Mouse (Mus musculus): Measurements from ENCODE around the gene Bicdl2. TPM values are rescaled to one million over a fixed set of nuclear protein-coding genes. Genes with fewer than 3 reads are reported as not detected.

The Bicdl2 gene
- polyA plus RNA-seq, 1 experiment from 2014 or later = 0.45 TPM

- Histone ChIP-seq H3K4me2 (ENCODE audit: low read depth, low read length) (no peak overlapping the region), H3K4me1 (ENCODE audit: control insufficient read depth, insufficient read depth, low read length) (peaks cover 5% of the 10 kb centered on the region; the same call in 1 of the 2 replicates), H3K4me3 (ENCODE audit: low read length) (no peak overlapping the region), H3K9ac (ENCODE audit: low read length) (no peak overlapping the region), H3K27ac (ENCODE audit: low read length) (no peak overlapping the region), H3K27me3 (ENCODE audit: control insufficient read depth, insufficient read depth, low read length) (peaks cover 21% of the 10 kb centered on the region), H3K9me3 (replicated peaks; ENCODE audit: control insufficient read depth, low read length) (no peaks in the 10 kb centered on the region), H3K36me3 (ENCODE audit: control insufficient read depth, insufficient read depth) (no peaks in the 10 kb centered on the region)
- WGBS = 33% methylated on average over 1 of the region's 1 CpGs
- ATAC-seq (replicated peaks; ENCODE audit: extremely low read depth, insufficient read depth, low FRiP score) = no peak
Measured at GRCm38 (mm10) chr17:23694491-23694890, 34.2 kb downstream of the Bicdl2 start.

GRCm38 (mm10) chr17:23695801-23696200 lies 35.5 kb downstream of the Bicdl2 start:
- H3K27ac ChIP-seq (ENCODE audit: low read length) = no peak overlapping the region
- no peak for ATAC-seq (replicated peaks; ENCODE audit: extremely low read depth, insufficient read depth, low FRiP score)

GRCm38 (mm10) chr17:23699131-23700077 lies 39.1 kb downstream of the Bicdl2 start:
- Histone ChIP-seq H3K27ac (ENCODE audit: low read length) (no peak overlapping the region), H3K4me3 (ENCODE audit: low read length) (peak overlapping the region; percentile 70), H3K27me3 (ENCODE audit: control insufficient read depth, insufficient read depth, low read length) (peaks cover 25% of the 10 kb centered on the region), H3K9ac (ENCODE audit: low read length) (peak overlapping the region; percentile 72), H3K36me3 (ENCODE audit: control insufficient read depth, insufficient read depth) (no peaks in the 10 kb centered on the region), H3K9me3 (replicated peaks; ENCODE audit: control insufficient read depth, low read length) (no peaks in the 10 kb centered on the region), H3K4me2 (ENCODE audit: low read depth, low read length) (peak overlapping the region; percentile 100), H3K4me1 (ENCODE audit: control insufficient read depth, insufficient read depth, low read length) (peaks cover 8% of the 10 kb centered on the region; the same call in 1 of the 2 replicates)
- 0 out of 2 replicates have a peak, but pooled peaks have one; percentile 4 for ATAC-seq (replicated peaks; ENCODE audit: extremely low read depth, insufficient read depth, low FRiP score)
- under 1% methylated on average over 77 of the region's 101 CpGs for WGBS

More at GRCm38 (mm10) chr17:23695801-23696200, 35.5 kb downstream of the Bicdl2 start:
- no peaks in the 10 kb centered on the region for H3K9me3 ChIP-seq (replicated peaks; ENCODE audit: control insufficient read depth, low read length)
- peaks cover 23% of the 10 kb centered on the region for H3K27me3 ChIP-seq (ENCODE audit: control insufficient read depth, insufficient read depth, low read length)
- 28% methylated on average over 3 of the region's 3 CpGs for WGBS
- no peak overlapping the region for H3K9ac ChIP-seq (ENCODE audit: low read length)
- no peak overlapping the region for H3K4me2 ChIP-seq (ENCODE audit: low read depth, low read length)
- H3K4me1 ChIP-seq (ENCODE audit: control insufficient read depth, insufficient read depth, low read length) = peaks cover 8% of the 10 kb centered on the region; the same call in 1 of the 2 replicates
- H3K36me3 ChIP-seq (ENCODE audit: control insufficient read depth, insufficient read depth) = no peaks in the 10 kb centered on the region
- no peak overlapping the region for H3K4me3 ChIP-seq (ENCODE audit: low read length)

- H3K4me1 ChIP-seq (ENCODE audit: control insufficient read depth, insufficient read depth, low read length) = peaks cover 8% of the 10 kb centered on the region; the same call in 1 of the 2 replicates
- WGBS = 1% methylated on average over 28 of the region's 28 CpGs
- H3K27ac ChIP-seq (ENCODE audit: low read length) = no peak overlapping the region
- peak overlapping the region; percentile 70 for H3K4me3 ChIP-seq (ENCODE audit: low read length)
- H3K36me3 ChIP-seq (ENCODE audit: control insufficient read depth, insufficient read depth) = no peaks in the 10 kb centered on the region
- H3K9me3 ChIP-seq (replicated peaks; ENCODE audit: control insufficient read depth, low read length) = no peaks in the 10 kb centered on the region
- peak; percentile 97 for ATAC-seq (replicated peaks; ENCODE audit: extremely low read depth, insufficient read depth, low FRiP score)
- H3K9ac ChIP-seq (ENCODE audit: low read length) = peak overlapping the region; percentile 72
- H3K4me2 ChIP-seq (ENCODE audit: low read depth, low read length) = peak overlapping the region; percentile 100
- peaks cover 28% of the 10 kb centered on the region for H3K27me3 ChIP-seq (ENCODE audit: control insufficient read depth, insufficient read depth, low read length)
Measured at GRCm38 (mm10) chr17:23700079-23700478, 39.8 kb downstream of the Bicdl2 start.

- H3K9me3 ChIP-seq (replicated peaks; ENCODE audit: control insufficient read depth, low read length) = no peaks in the 10 kb centered on the region
- WGBS = 76% methylated on average over 9 of the region's 9 CpGs
- H3K9ac ChIP-seq (ENCODE audit: low read length) = no peak overlapping the region
- no peak overlapping the region for H3K27ac ChIP-seq (ENCODE audit: low read length)
- peaks cover 25% of the 10 kb centered on the region for H3K27me3 ChIP-seq (ENCODE audit: control insufficient read depth, insufficient read depth, low read length)
- no peaks in the 10 kb centered on the region for H3K36me3 ChIP-seq (ENCODE audit: control insufficient read depth, insufficient read depth)
- no peak for ATAC-seq (replicated peaks; ENCODE audit: extremely low read depth, insufficient read depth, low FRiP score)
- H3K4me2 ChIP-seq (ENCODE audit: low read depth, low read length) = no peak overlapping the region
- H3K4me3 ChIP-seq (ENCODE audit: low read length) = no peak overlapping the region
- H3K4me1 ChIP-seq (ENCODE audit: control insufficient read depth, insufficient read depth, low read length) = peaks cover 8% of the 10 kb centered on the region; the same call in 1 of the 2 replicates
Measured at GRCm38 (mm10) chr17:23703301-23703700, 43.0 kb downstream of the Bicdl2 start.

- Histone ChIP-seq H3K9ac (ENCODE audit: low read length) (no peak overlapping the region), H3K4me3 (ENCODE audit: low read length) (no peak overlapping the region), H3K27ac (ENCODE audit: low read length) (no peak overlapping the region), H3K9me3 (replicated peaks; ENCODE audit: control insufficient read depth, low read length) (no peaks in the 10 kb centered on the region), H3K4me1 (ENCODE audit: control insufficient read depth, insufficient read depth, low read length) (0 out of 2 replicates have a peak, but pooled peaks cover 3% of the 10 kb centered on the region), H3K4me2 (ENCODE audit: low read depth, low read length) (no peak overlapping the region), H3K27me3 (ENCODE audit: control insufficient read depth, insufficient read depth, low read length) (peaks cover 16% of the 10 kb centered on the region), H3K36me3 (ENCODE audit: control insufficient read depth, insufficient read depth) (no peaks in the 10 kb centered on the region)
- ATAC-seq (replicated peaks; ENCODE audit: extremely low read depth, insufficient read depth, low FRiP score) = no peak
- 53% methylated on average over 7 of the region's 7 CpGs for WGBS
Measured at GRCm38 (mm10) chr17:23704741-23705140, 44.4 kb downstream of the Bicdl2 start.

GRCm38 (mm10) chr17:23705525-23706104 lies 45.3 kb downstream of the Bicdl2 start:
- no peak for ATAC-seq (replicated peaks; ENCODE audit: extremely low read depth, insufficient read depth, low FRiP score)
- no peak overlapping the region for H3K27ac ChIP-seq (ENCODE audit: low read length)
- no peaks in the 10 kb centered on the region for H3K4me1 ChIP-seq (ENCODE audit: control insufficient read depth, insufficient read depth, low read length)
- H3K4me2 ChIP-seq (ENCODE audit: low read depth, low read length) = no peak overlapping the region
- no peaks in the 10 kb centered on the region for H3K9me3 ChIP-seq (replicated peaks; ENCODE audit: control insufficient read depth, low read length)
- no peaks in the 10 kb centered on the region for H3K36me3 ChIP-seq (ENCODE audit: control insufficient read depth, insufficient read depth)
- H3K4me3 ChIP-seq (ENCODE audit: low read length) = no peak overlapping the region
- peaks cover 16% of the 10 kb centered on the region for H3K27me3 ChIP-seq (ENCODE audit: control insufficient read depth, insufficient read depth, low read length)
- WGBS = 69% methylated on average over 7 of the region's 7 CpGs
- H3K9ac ChIP-seq (ENCODE audit: low read length) = no peak overlapping the region

- WGBS = 0% methylated on average over 3 of the region's 3 CpGs
- H3K4me2 ChIP-seq (ENCODE audit: low read depth, low read length) = no peak overlapping the region
- H3K4me3 ChIP-seq (ENCODE audit: low read length) = no peak overlapping the region
- no peak overlapping the region for H3K9ac ChIP-seq (ENCODE audit: low read length)
- H3K27me3 ChIP-seq (ENCODE audit: control insufficient read depth, insufficient read depth, low read length) = peaks cover 11% of the 10 kb centered on the region
- no peaks in the 10 kb centered on the region for H3K36me3 ChIP-seq (ENCODE audit: control insufficient read depth, insufficient read depth)
- ATAC-seq (replicated peaks; ENCODE audit: extremely low read depth, insufficient read depth, low FRiP score) = no peak; the same call in 1 of the 2 replicates
- no peaks in the 10 kb centered on the region for H3K9me3 ChIP-seq (replicated peaks; ENCODE audit: control insufficient read depth, low read length)
- no peaks in the 10 kb centered on the region for H3K4me1 ChIP-seq (ENCODE audit: control insufficient read depth, insufficient read depth, low read length)
- no peak overlapping the region for H3K27ac ChIP-seq (ENCODE audit: low read length)
Measured at GRCm38 (mm10) chr17:23706212-23706611, 45.9 kb downstream of the Bicdl2 start.

- H3K36me3 ChIP-seq (ENCODE audit: control insufficient read depth, insufficient read depth) = no peaks in the 10 kb centered on the region
- no peak overlapping the region for H3K4me3 ChIP-seq (ENCODE audit: low read length)
- no peaks in the 10 kb centered on the region for H3K9me3 ChIP-seq (replicated peaks; ENCODE audit: control insufficient read depth, low read length)
- no peak overlapping the region for H3K9ac ChIP-seq (ENCODE audit: low read length)
- 48% methylated on average over 2 of the region's 2 CpGs for WGBS
- no peaks in the 10 kb centered on the region for H3K4me1 ChIP-seq (ENCODE audit: control insufficient read depth, insufficient read depth, low read length)
- H3K27ac ChIP-seq (ENCODE audit: low read length) = no peak overlapping the region
- peaks cover 4% of the 10 kb centered on the region; the same call in 1 of the 2 replicates for H3K27me3 ChIP-seq (ENCODE audit: control insufficient read depth, insufficient read depth, low read length)
- H3K4me2 ChIP-seq (ENCODE audit: low read depth, low read length) = no peak overlapping the region
- no peak for ATAC-seq (replicated peaks; ENCODE audit: extremely low read depth, insufficient read depth, low FRiP score)
Measured at GRCm38 (mm10) chr17:23717003-23717402, 56.7 kb downstream of the Bicdl2 start.

Measured in heart, embryonic 16.5 days (tissue).